Mouse (Mus musculus): Measurements from ENCODE around the gene Rnase4. TPM values are rescaled to one million over a fixed set of nuclear protein-coding genes. Genes with fewer than 3 reads are reported as not detected.

Gene Rnase4
- polyA plus RNA-seq (2015; fragmentation: Nextera tagmentation; extraction: Ambion mirVana), result 8.9 and 10.0 TPM in 2 replicates

GRCm38 (mm10) chr14:51090921-51091900 lies at the start of gene Rnase4, which contains the start of gene Ang:
Gene Rnase4 (plus strand): TSS chr14:51091077.
Gene Ang (plus strand): TSS chr14:51091150.
- H3K36me3 ChIP-seq, result no peaks in the 10 kb centered on the region
- ATAC-seq (replicated peaks), result peak; percentile 7
- WGBS, result 7% methylated on average over 33 of the region's 33 CpGs

GRCm38 (mm10) chr14:51041769-51042168 lies 49.1 kb upstream of the Rnase4 start, which contains the start of gene Rnase9:
Gene Rnase9 (minus strand): TSS chr14:51041869.
- no peak within 1 kb of the TSS for H3K9ac ChIP-seq (replicated peaks)
- no peaks in the 10 kb centered on the region for H3K36me3 ChIP-seq
- H3K4me1 ChIP-seq, result no peaks in the 10 kb centered on the region
- H3K4me2 ChIP-seq (replicated peaks), result no peak within 1 kb of the TSS
- H3K4me3 ChIP-seq, result no peak within 1 kb of the TSS
- no peak within 1 kb of the TSS for H3K27ac ChIP-seq (replicated peaks)
- no peaks in the 10 kb centered on the region for H3K27me3 ChIP-seq
- no peaks in the 10 kb centered on the region for H3K9me3 ChIP-seq
- ATAC-seq (replicated peaks), result no peak
- 63% methylated on average over 6 of the region's 6 CpGs for WGBS

More at GRCm38 (mm10) chr14:51090921-51091900, at the start of gene Rnase4, which contains the start of gene Ang:
- peak within 1 kb of the TSS; percentile 77 for H3K27ac ChIP-seq (replicated peaks)
- H3K27me3 ChIP-seq, result no peaks in the 10 kb centered on the region
- peaks cover 19% of the 10 kb centered on the region for H3K4me1 ChIP-seq
- peak within 1 kb of the TSS; percentile 52 for H3K9ac ChIP-seq (replicated peaks)
- H3K9me3 ChIP-seq, result no peaks in the 10 kb centered on the region
- peak within 1 kb of the TSS; percentile 72 for H3K4me3 ChIP-seq
- peak within 1 kb of the TSS; percentile 79 for H3K4me2 ChIP-seq (replicated peaks)

GRCm38 (mm10) chr14:51047846-51048245 lies 43.0 kb upstream of the Rnase4 start:
- no peak overlapping the region for H3K9ac ChIP-seq (replicated peaks)
- no peaks in the 10 kb centered on the region for H3K9me3 ChIP-seq
- H3K4me2 ChIP-seq (replicated peaks), result no peak overlapping the region
- no peaks in the 10 kb centered on the region for H3K4me1 ChIP-seq
- no peak overlapping the region for H3K27ac ChIP-seq (replicated peaks)
- no peak for ATAC-seq (replicated peaks)
- 72% methylated on average over 5 of the region's 5 CpGs for WGBS
- no peaks in the 10 kb centered on the region for H3K27me3 ChIP-seq
- no peak overlapping the region for H3K4me3 ChIP-seq
- no peaks in the 10 kb centered on the region for H3K36me3 ChIP-seq

GRCm38 (mm10) chr14:51050063-51050462 lies 40.8 kb upstream of the Rnase4 start, which contains the start of gene Rnase11:
Gene Rnase11 (minus strand): TSS chr14:51050163.
- no peak within 1 kb of the TSS for H3K27ac ChIP-seq (replicated peaks)
- no peaks in the 10 kb centered on the region for H3K9me3 ChIP-seq
- H3K4me3 ChIP-seq, result no peak within 1 kb of the TSS
- H3K4me1 ChIP-seq, result peaks cover 9% of the 10 kb centered on the region
- H3K27me3 ChIP-seq, result no peaks in the 10 kb centered on the region
- no peaks in the 10 kb centered on the region for H3K36me3 ChIP-seq
- H3K4me2 ChIP-seq (replicated peaks), result no peak within 1 kb of the TSS
- WGBS, result 81% methylated on average over 2 of the region's 2 CpGs
- no peak for ATAC-seq (replicated peaks)
- no peak within 1 kb of the TSS for H3K9ac ChIP-seq (replicated peaks)

GRCm38 (mm10) chr14:51051941-51052340 lies 38.9 kb upstream of the Rnase4 start:
- no peaks in the 10 kb centered on the region for H3K9me3 ChIP-seq
- peaks cover 9% of the 10 kb centered on the region for H3K4me1 ChIP-seq
- H3K27me3 ChIP-seq, result no peaks in the 10 kb centered on the region
- no peak overlapping the region for H3K4me3 ChIP-seq
- no peak overlapping the region for H3K9ac ChIP-seq (replicated peaks)
- ATAC-seq (replicated peaks), result no peak
- WGBS, result 54% methylated on average over 5 of the region's 5 CpGs
- H3K4me2 ChIP-seq (replicated peaks), result no peak overlapping the region
- H3K36me3 ChIP-seq, result no peaks in the 10 kb centered on the region
- no peak overlapping the region for H3K27ac ChIP-seq (replicated peaks)

GRCm38 (mm10) chr14:51053176-51053575 lies 37.7 kb upstream of the Rnase4 start:
- WGBS, result 50% methylated on average over 5 of the region's 5 CpGs
- H3K9me3 ChIP-seq, result no peaks in the 10 kb centered on the region
- no peak overlapping the region for H3K4me3 ChIP-seq
- H3K36me3 ChIP-seq, result no peaks in the 10 kb centered on the region
- H3K4me1 ChIP-seq, result peaks cover 9% of the 10 kb centered on the region
- no peak for ATAC-seq (replicated peaks)
- H3K27me3 ChIP-seq, result no peaks in the 10 kb centered on the region
- no peak overlapping the region for H3K9ac ChIP-seq (replicated peaks)
- no peak overlapping the region for H3K4me2 ChIP-seq (replicated peaks)
- no peak overlapping the region for H3K27ac ChIP-seq (replicated peaks)

- no peak overlapping the region for H3K27ac ChIP-seq (replicated peaks)
- 24% methylated on average over 13 of the region's 13 CpGs for WGBS
- H3K9ac ChIP-seq (replicated peaks), result no peak overlapping the region
- H3K4me2 ChIP-seq (replicated peaks), result no peak overlapping the region
- no peak overlapping the region for H3K4me3 ChIP-seq
- H3K4me1 ChIP-seq, result peaks cover 9% of the 10 kb centered on the region
- H3K36me3 ChIP-seq, result no peaks in the 10 kb centered on the region
- ATAC-seq (replicated peaks), result no peak
- no peaks in the 10 kb centered on the region for H3K27me3 ChIP-seq
- no peaks in the 10 kb centered on the region for H3K9me3 ChIP-seq
Observed at GRCm38 (mm10) chr14:51054243-51055237, 36.3 kb upstream of the Rnase4 start.

GRCm38 (mm10) chr14:51057401-51057831 lies 33.5 kb upstream of the Rnase4 start, which contains the start of gene Rnase12:
Gene Rnase12 (minus strand): TSS chr14:51057661.
- no peak within 1 kb of the TSS for H3K9ac ChIP-seq (replicated peaks)
- ATAC-seq (replicated peaks), result no peak
- 72% methylated on average over 9 of the region's 9 CpGs for WGBS
- H3K36me3 ChIP-seq, result no peaks in the 10 kb centered on the region
- H3K4me3 ChIP-seq, result no peak within 1 kb of the TSS
- H3K4me2 ChIP-seq (replicated peaks), result no peak within 1 kb of the TSS
- H3K4me1 ChIP-seq, result peaks cover 11% of the 10 kb centered on the region
- H3K27ac ChIP-seq (replicated peaks), result no peak within 1 kb of the TSS
- H3K9me3 ChIP-seq, result no peaks in the 10 kb centered on the region
- H3K27me3 ChIP-seq, result no peaks in the 10 kb centered on the region

GRCm38 (mm10) chr14:51060761-51061160 lies 30.1 kb upstream of the Rnase4 start:
- H3K27ac ChIP-seq (replicated peaks), result no peak overlapping the region
- H3K9ac ChIP-seq (replicated peaks), result no peak overlapping the region
- peaks cover 8% of the 10 kb centered on the region; the same call in 1 of the 2 replicates for H3K4me1 ChIP-seq
- no peaks in the 10 kb centered on the region for H3K27me3 ChIP-seq
- 89% methylated on average over 5 of the region's 5 CpGs for WGBS
- ATAC-seq (replicated peaks), result no peak
- no peaks in the 10 kb centered on the region for H3K36me3 ChIP-seq
- H3K9me3 ChIP-seq, result no peaks in the 10 kb centered on the region
- H3K4me2 ChIP-seq (replicated peaks), result no peak overlapping the region
- H3K4me3 ChIP-seq, result no peak overlapping the region

GRCm38 (mm10) chr14:51068956-51069355 lies 21.9 kb upstream of the Rnase4 start:
- Histone ChIP-seq H3K36me3 (no peaks in the 10 kb centered on the region), H3K4me1 (peaks cover 9% of the 10 kb centered on the region), H3K27me3 (no peaks in the 10 kb centered on the region), H3K9ac (replicated peaks) (no peak overlapping the region), H3K4me3 (no peak overlapping the region), H3K9me3 (no peaks in the 10 kb centered on the region), H3K27ac (replicated peaks) (no peak overlapping the region), H3K4me2 (replicated peaks) (no peak overlapping the region)
- no peak for ATAC-seq (replicated peaks)
- WGBS, result 97% methylated on average over 5 of the region's 5 CpGs

- no peaks in the 10 kb centered on the region for H3K27me3 ChIP-seq
- H3K4me2 ChIP-seq (replicated peaks), result no peak overlapping the region
- no peak overlapping the region for H3K27ac ChIP-seq (replicated peaks)
- no peaks in the 10 kb centered on the region for H3K36me3 ChIP-seq
- WGBS, result 100% methylated on average over 2 of the region's 2 CpGs
- H3K4me1 ChIP-seq, result peaks cover 7% of the 10 kb centered on the region
- H3K9ac ChIP-seq (replicated peaks), result no peak overlapping the region
- no peak overlapping the region for H3K4me3 ChIP-seq
- no peaks in the 10 kb centered on the region for H3K9me3 ChIP-seq
- no peak for ATAC-seq (replicated peaks)
Observed at GRCm38 (mm10) chr14:51069617-51070016, 21.3 kb upstream of the Rnase4 start.

Data from forebrain, embryonic 15.5 days (tissue).